Mouse (Mus musculus): ENCODE measurements around the gene Optn. TPM values are rescaled to one million over a fixed set of nuclear protein-coding genes. Genes with fewer than 3 reads are reported as not detected.

Optn gene
- polyA plus RNA-seq, 1 experiment from 2014 or later, result 41.0 TPM

DNA sequence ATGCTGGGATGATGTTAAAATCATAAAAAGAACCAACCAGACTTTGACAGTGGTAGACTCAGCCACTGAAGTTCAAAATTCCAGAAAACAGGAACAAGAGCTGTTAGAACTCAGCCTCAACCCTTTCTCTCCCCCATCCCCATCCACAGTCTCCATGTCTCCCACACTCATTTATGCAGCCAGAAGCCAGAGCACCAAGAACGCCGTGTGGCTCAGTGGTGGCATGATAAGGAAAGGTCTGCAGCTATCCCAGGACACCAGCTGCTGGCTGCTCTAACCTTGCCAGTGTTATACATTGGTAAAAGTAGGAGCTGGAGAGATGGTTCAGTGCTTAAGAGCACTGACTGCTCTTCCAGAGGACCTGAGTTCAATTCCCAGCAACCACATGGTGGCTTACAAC lies 16.8 kb downstream of the Optn start:
- DNase-seq (no peak), ATAC-seq (0 out of 2 replicates have a peak, but pooled peaks have one; percentile 20)
- Histone ChIP-seq H3K27ac (ENCODE audit: low read depth) (no peak overlapping the region), H3K9me3 (ENCODE audit: low read length) (no peaks in the 10 kb centered on the region), H3K36me3 (replicated peaks; ENCODE audit: insufficient read depth, low read length) (peaks cover 55% of the 10 kb centered on the region), H3K9ac (replicated peaks) (no peak overlapping the region), H3K4me1 (ENCODE audit: insufficient read depth) (peaks cover 18% of the 10 kb centered on the region), H3K4me3 (ENCODE audit: low read depth, low read length) (no peak overlapping the region), H3K27me3 (ENCODE audit: insufficient read depth, low read length) (no peaks in the 10 kb centered on the region), H3K4me2 (ENCODE audit: low read depth, low read length) (no peak overlapping the region)
- WGBS (ENCODE audit: insufficient replicate concordance), result 62% methylated on average over 2 of the region's 2 CpGs
- TF ChIP-seq EP300 (IDR thresholded peaks at IDR 0.05; ENCODE audit: low read depth) (no peak), CTCF (IDR thresholded peaks at IDR 0.05; ENCODE audit: low read depth) (no peak)

DNA sequence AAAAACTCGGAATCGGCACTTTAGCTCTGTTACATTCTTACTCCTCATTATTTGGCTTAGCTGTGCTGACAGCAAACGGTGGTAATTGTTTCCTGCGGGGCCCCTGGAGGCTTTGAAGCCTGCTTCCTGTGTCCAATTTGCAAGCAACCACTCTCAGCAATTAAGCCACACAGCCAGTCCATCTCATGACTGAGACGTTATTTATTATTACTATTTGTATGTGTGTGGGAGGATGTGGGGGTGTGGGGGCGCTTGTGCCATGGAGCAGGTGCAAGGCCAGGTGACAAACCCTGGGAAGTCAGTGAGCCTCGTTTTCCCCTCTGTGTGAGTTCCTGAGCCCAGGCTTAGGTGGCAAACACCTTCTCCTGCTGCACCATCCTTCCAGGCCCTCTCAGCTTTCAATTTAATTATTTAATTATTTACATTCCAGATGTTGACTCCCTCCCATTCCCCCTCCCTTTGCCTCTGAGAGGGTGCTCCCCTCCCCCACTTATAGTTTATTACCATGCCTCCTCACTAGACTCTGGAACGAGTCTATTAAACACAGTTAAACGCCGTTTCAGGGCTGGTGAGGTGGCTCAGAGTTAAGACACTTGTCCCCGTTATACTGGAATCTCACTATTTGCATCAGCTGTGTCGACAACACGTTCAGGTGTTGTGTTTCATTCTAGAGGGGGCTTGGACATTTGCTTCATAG lies 18.4 kb downstream of the Optn start:
- no peak overlapping the region for H3K4me3 ChIP-seq (ENCODE audit: low read depth, low read length)
- H3K4me1 ChIP-seq (ENCODE audit: insufficient read depth), result peaks cover 24% of the 10 kb centered on the region

DNA sequence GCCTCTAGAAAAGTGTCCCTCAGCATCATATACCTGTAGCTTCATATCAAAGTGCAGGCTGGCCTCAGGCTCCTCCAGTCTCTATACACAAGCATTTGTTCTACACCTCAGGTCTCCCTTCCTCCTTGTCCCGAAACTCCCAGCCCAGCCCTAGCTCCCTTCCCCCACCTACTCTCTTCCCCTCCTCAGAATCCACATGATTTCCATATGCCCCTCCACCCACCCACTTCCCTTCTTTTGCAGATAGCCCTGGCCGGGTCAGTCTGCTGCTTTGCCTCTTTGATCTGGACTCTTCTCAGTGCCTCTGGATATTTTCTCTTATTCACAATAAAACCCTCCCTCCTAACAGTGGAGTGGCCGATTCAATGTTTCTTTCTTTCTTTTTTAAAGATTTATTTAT lies 19.5 kb downstream of the Optn start:
- WGBS (ENCODE audit: insufficient replicate concordance), result 41% methylated on average over 3 of the region's 3 CpGs
- peaks cover 66% of the 10 kb centered on the region for H3K36me3 ChIP-seq (replicated peaks; ENCODE audit: insufficient read depth, low read length)
- H3K4me1 ChIP-seq (ENCODE audit: insufficient read depth), result peaks cover 24% of the 10 kb centered on the region
- H3K27me3 ChIP-seq (ENCODE audit: insufficient read depth, low read length), result no peaks in the 10 kb centered on the region
- H3K9ac ChIP-seq (replicated peaks), result no peak overlapping the region
- TF ChIP-seq CTCF (IDR thresholded peaks at IDR 0.05; ENCODE audit: low read depth), result no peak
- no peak for TF ChIP-seq EP300 (IDR thresholded peaks at IDR 0.05; ENCODE audit: low read depth)
- no peak overlapping the region for H3K4me3 ChIP-seq (ENCODE audit: low read depth, low read length)
- no peak for ATAC-seq
- DNase-seq, result no peak
- H3K27ac ChIP-seq (ENCODE audit: low read depth), result no peak overlapping the region
- H3K4me2 ChIP-seq (ENCODE audit: low read depth, low read length), result no peak overlapping the region
- H3K9me3 ChIP-seq (ENCODE audit: low read length), result no peaks in the 10 kb centered on the region

More for the DNA sequence above, 18.4 kb downstream of the Optn start:
- no peak for TF ChIP-seq CTCF (IDR thresholded peaks at IDR 0.05; ENCODE audit: low read depth)
- no peak for TF ChIP-seq EP300 (IDR thresholded peaks at IDR 0.05; ENCODE audit: low read depth)
- Histone ChIP-seq H3K4me2 (ENCODE audit: low read depth, low read length) (0 out of 2 replicates have a peak overlapping the region, but pooled peaks have one; percentile 9), H3K9ac (replicated peaks) (no peak overlapping the region), H3K27me3 (ENCODE audit: insufficient read depth, low read length) (no peaks in the 10 kb centered on the region), H3K27ac (ENCODE audit: low read depth) (0 out of 2 replicates have a peak overlapping the region, but pooled peaks have one; percentile 12), H3K9me3 (ENCODE audit: low read length) (no peaks in the 10 kb centered on the region), H3K36me3 (replicated peaks; ENCODE audit: insufficient read depth, low read length) (peaks cover 65% of the 10 kb centered on the region)
- 42% methylated on average over 13 of the region's 13 CpGs for WGBS (ENCODE audit: insufficient replicate concordance)
- DNase-seq (no peak), ATAC-seq (no peak)

DNA sequence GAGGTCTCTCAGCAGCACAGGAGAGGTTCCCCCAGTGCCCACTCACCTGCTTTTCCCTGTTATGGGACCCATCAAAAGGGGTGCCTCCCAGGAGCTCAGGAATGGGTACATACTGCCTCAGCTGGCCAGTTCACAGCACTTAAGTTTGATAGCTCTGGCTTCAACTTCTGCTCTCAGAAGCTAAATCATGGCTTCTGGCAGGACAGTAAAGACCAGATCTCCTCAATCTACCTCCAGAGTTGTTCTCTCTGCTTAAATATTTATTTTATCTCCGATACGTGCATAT lies 20.4 kb downstream of the Optn start:
- no peak for DNase-seq
- 84% methylated on average over 2 of the region's 2 CpGs for WGBS (ENCODE audit: insufficient replicate concordance)
- Histone ChIP-seq H3K9me3 (ENCODE audit: low read length) (no peaks in the 10 kb centered on the region), H3K27ac (ENCODE audit: low read depth) (peak overlapping the region; percentile 70), H3K4me2 (ENCODE audit: low read depth, low read length) (peak overlapping the region; percentile 40), H3K9ac (replicated peaks) (no peak overlapping the region), H3K4me1 (ENCODE audit: insufficient read depth) (peaks cover 24% of the 10 kb centered on the region), H3K4me3 (ENCODE audit: low read depth, low read length) (no peak overlapping the region), H3K36me3 (replicated peaks; ENCODE audit: insufficient read depth, low read length) (peaks cover 59% of the 10 kb centered on the region), H3K27me3 (ENCODE audit: insufficient read depth, low read length) (no peaks in the 10 kb centered on the region)
- ATAC-seq, result no peak
- no peak for TF ChIP-seq CTCF (IDR thresholded peaks at IDR 0.05; ENCODE audit: low read depth)
- no peak for TF ChIP-seq EP300 (IDR thresholded peaks at IDR 0.05; ENCODE audit: low read depth)

- Histone ChIP-seq H3K9me3 (ENCODE audit: low read length) (no peaks in the 10 kb centered on the region), H3K4me2 (ENCODE audit: low read depth, low read length) (peak overlapping the region; percentile 40), H3K4me1 (ENCODE audit: insufficient read depth) (peaks cover 24% of the 10 kb centered on the region), H3K27me3 (ENCODE audit: insufficient read depth, low read length) (no peaks in the 10 kb centered on the region), H3K27ac (ENCODE audit: low read depth) (peak overlapping the region; percentile 70), H3K4me3 (ENCODE audit: low read depth, low read length) (no peak overlapping the region), H3K9ac (replicated peaks) (no peak overlapping the region; the same call in 1 of the 2 replicates), H3K36me3 (replicated peaks; ENCODE audit: insufficient read depth, low read length) (peaks cover 60% of the 10 kb centered on the region)
- ATAC-seq (peak; percentile 57), DNase-seq (no peak)
- WGBS (ENCODE audit: insufficient replicate concordance), result 55% methylated on average over 11 of the region's 11 CpGs
- TF ChIP-seq CTCF (IDR thresholded peaks at IDR 0.05; ENCODE audit: low read depth) (no peak), EP300 (IDR thresholded peaks at IDR 0.05; ENCODE audit: low read depth) (peak; percentile 95)
Measured at GRCm38 (mm10) chr2:5042616-5043475, 21.0 kb downstream of the Optn start.

- H3K4me3 ChIP-seq (ENCODE audit: low read depth, low read length), result no peak overlapping the region
- H3K4me2 ChIP-seq (ENCODE audit: low read depth, low read length), result 0 out of 2 replicates have a peak overlapping the region, but pooled peaks have one; percentile 1
- ATAC-seq (no peak), DNase-seq (no peak)
- 46% methylated on average over 5 of the region's 5 CpGs for WGBS (ENCODE audit: insufficient replicate concordance)
- peaks cover 24% of the 10 kb centered on the region for H3K4me1 ChIP-seq (ENCODE audit: insufficient read depth)
- 0 out of 2 replicates have a peak overlapping the region, but pooled peaks have one; percentile 23 for H3K9ac ChIP-seq (replicated peaks)
- TF ChIP-seq CTCF (IDR thresholded peaks at IDR 0.05; ENCODE audit: low read depth), result no peak
- peak; percentile 35; the same call in 1 of the 2 replicates for TF ChIP-seq EP300 (IDR thresholded peaks at IDR 0.05; ENCODE audit: low read depth)
- no peaks in the 10 kb centered on the region for H3K9me3 ChIP-seq (ENCODE audit: low read length)
- H3K27ac ChIP-seq (ENCODE audit: low read depth), result peak overlapping the region; percentile 70
- peaks cover 66% of the 10 kb centered on the region for H3K36me3 ChIP-seq (replicated peaks; ENCODE audit: insufficient read depth, low read length)
- H3K27me3 ChIP-seq (ENCODE audit: insufficient read depth, low read length), result no peaks in the 10 kb centered on the region
Measured at GRCm38 (mm10) chr2:5041854-5042253, 22.0 kb downstream of the Optn start.
